Mouse (Mus musculus) heart, postnatal 0 days (tissue): ENCODE results near the gene Ano6. TPM values are rescaled to one million over a fixed set of nuclear protein-coding genes. Genes with fewer than 3 reads are reported as not detected.
A peak's percentile ranks its signal among the peaks of the same experiment; 100 is the strongest.

Experiments used
- ATAC-seq: fragments of 200-750 bp; cut with Nextera tagmentation; 2 replicates; pipeline ENCODE4 v1.8.0; 2017; ENCODE audit warnings: low read depth, moderate number of reproducible peaks, moderate library complexity; ENCODE audit not compliant: insufficient read depth
- DNase-seq: peaks from one replicate; pipeline ENCODE4 v3.0.0-alpha.2; 2016; ENCODE audit warnings: low spot score
- H3K27ac ChIP-seq: fragments of 300-500 bp; sonication (generic); 2 replicates; pipeline ENCODE4 v1.5.1; 2014; ENCODE audit warnings: low read depth, mild to moderate bottlenecking
- H3K27me3 ChIP-seq: fragments of 300-500 bp; sonication (generic); 2 replicates; pipeline ENCODE4 v1.6.1; 2014; ENCODE audit warnings: low read length, mixed read lengths; ENCODE audit not compliant: control insufficient read depth, insufficient read depth
- H3K36me3 ChIP-seq: fragments of 300-500 bp; sonication (generic); replicated peaks from 2 replicates; pipeline ENCODE4 v1.6.1; 2014; ENCODE audit warnings: low read length, mixed read lengths; ENCODE audit not compliant: control insufficient read depth, insufficient read depth
- H3K4me1 ChIP-seq: fragments of 300-500 bp; sonication (generic); 2 replicates; pipeline ENCODE4 v1.6.1; 2014; ENCODE audit warnings: antibody characterized with exemption; ENCODE audit not compliant: control insufficient read depth, insufficient read depth
- H3K4me2 ChIP-seq: fragments of 300-500 bp; sonication (generic); 2 replicates; pipeline ENCODE4 v1.6.1; 2014; ENCODE audit warnings: low read depth, mild to moderate bottlenecking, low read length, moderate library complexity
- H3K4me3 ChIP-seq: fragments of 300-500 bp; sonication (generic); 2 replicates; pipeline ENCODE4 v1.5.1; 2014; ENCODE audit warnings: low read depth, low read length
- H3K9ac ChIP-seq: fragments of 300-500 bp; sonication (generic); replicated peaks from 2 replicates; pipeline ENCODE4 v1.6.1; 2014; ENCODE audit warnings: low read depth, low read length, mixed read lengths
- H3K9me3 ChIP-seq: fragments of 300-500 bp; sonication (generic); replicated peaks from 2 replicates; pipeline ENCODE4 v1.6.1; 2016; ENCODE audit warnings: low read length; ENCODE audit not compliant: control insufficient read depth
- CTCF ChIP-seq: IDR thresholded peaks from 2 replicates; pipeline ENCODE4 v1.5.1; 2016; ENCODE audit warnings: antibody characterized with exemption, control low read depth, low read depth
- EP300 ChIP-seq: IDR thresholded peaks from 2 replicates; pipeline ENCODE4 v1.6.1; 2016; ENCODE audit warnings: antibody characterized with exemption, low read depth
- WGBS: fragments of 180-500 bp; shearing (Covaris S2); extraction: QIAGEN DNeasy Blood & Tissue Kit; methylation state at CpG from one replicate; pipeline ENCODE4 v1.1.7; 2014; 5-methylcytosine and 5-hydroxymethylcytosine counted together
- polyA plus RNA-seq: library from polyadenylated mRNA; unstranded; fragments of >200 nt; fragmentation: Nextera tagmentation; extraction: Ambion mirVana; gene quantifications from 2 replicates; pipeline ENCODE4 v1.2.1, GENCODE M21; 2015
- total RNA-seq: library from RNA; depleted of rRNA; stranded (reverse); fragments of >200 nt; gene quantifications from 2 replicates; pipeline ENCODE4 v1.2.3, GENCODE M21; 2014; ENCODE audit warnings: low replicate concordance; rRNA removed

The Ano6 gene
- total RNA-seq = 26.5 and 37.0 TPM in 2 replicates
- polyA plus RNA-seq = 13.5 and 14.2 TPM in 2 replicates

- DNase-seq (peak; percentile 92), ATAC-seq (peak; percentile 95)
- WGBS = under 1% methylated on average over 51 of the region's 51 CpGs
- Histone ChIP-seq H3K9me3 (no peaks in the 10 kb centered on the region), H3K9ac (peak within 1 kb of the TSS; percentile 89), H3K36me3 (no peaks in the 10 kb centered on the region), H3K27ac (peak within 1 kb of the TSS; percentile 84), H3K4me3 (peak within 1 kb of the TSS; percentile 85), H3K27me3 (no peaks in the 10 kb centered on the region), H3K4me1 (peaks cover 14% of the 10 kb centered on the region; the same call in 1 of the 2 replicates), H3K4me2 (peak within 1 kb of the TSS; percentile 79)
- TF ChIP-seq CTCF (no peak; the same call in 1 of the 2 replicates), EP300 (no peak)
These were observed at the start of gene Ano6 for GRCm38 (mm10) chr15:95790529-95791071. TSS of gene Ano6 (plus strand) at chr15:95790843.

- Histone ChIP-seq H3K9ac (no peak overlapping the region), H3K27me3 (no peaks in the 10 kb centered on the region; the same call in 1 of the 2 replicates), H3K27ac (no peak overlapping the region), H3K9me3 (no peaks in the 10 kb centered on the region), H3K4me3 (no peak overlapping the region), H3K36me3 (no peaks in the 10 kb centered on the region), H3K4me1 (no peaks in the 10 kb centered on the region), H3K4me2 (no peak overlapping the region)
- TF ChIP-seq EP300 = no peak
- no peak for TF ChIP-seq CTCF
- ATAC-seq (no peak), DNase-seq (no peak)
- 71% methylated on average over 6 of the region's 6 CpGs for WGBS
These were observed 47.7 kb upstream of the Ano6 start for GRCm38 (mm10) chr15:95742955-95743354.

- TF ChIP-seq EP300 = no peak
- TF ChIP-seq CTCF = no peak
- DNase-seq (no peak), ATAC-seq (no peak)
- Histone ChIP-seq H3K9me3 (no peaks in the 10 kb centered on the region), H3K36me3 (no peaks in the 10 kb centered on the region), H3K27me3 (no peaks in the 10 kb centered on the region; the same call in 1 of the 2 replicates), H3K4me2 (no peak overlapping the region), H3K27ac (no peak overlapping the region), H3K9ac (no peak overlapping the region), H3K4me1 (no peaks in the 10 kb centered on the region), H3K4me3 (no peak overlapping the region)
- WGBS = 59% methylated on average over 2 of the region's 2 CpGs
These were observed 46.8 kb upstream of the Ano6 start for GRCm38 (mm10) chr15:95743856-95744255.

GRCm38 (mm10) chr15:95745346-95746106, 45.1 kb upstream of the Ano6 start:
- ATAC-seq (no peak), DNase-seq (no peak)
- Histone ChIP-seq H3K4me1 (no peaks in the 10 kb centered on the region), H3K9me3 (no peaks in the 10 kb centered on the region), H3K4me3 (no peak overlapping the region), H3K9ac (no peak overlapping the region), H3K36me3 (no peaks in the 10 kb centered on the region), H3K27me3 (no peaks in the 10 kb centered on the region; the same call in 1 of the 2 replicates), H3K27ac (no peak overlapping the region), H3K4me2 (no peak overlapping the region)
- TF ChIP-seq EP300 = no peak
- WGBS = 69% methylated on average over 10 of the region's 11 CpGs

DNA sequence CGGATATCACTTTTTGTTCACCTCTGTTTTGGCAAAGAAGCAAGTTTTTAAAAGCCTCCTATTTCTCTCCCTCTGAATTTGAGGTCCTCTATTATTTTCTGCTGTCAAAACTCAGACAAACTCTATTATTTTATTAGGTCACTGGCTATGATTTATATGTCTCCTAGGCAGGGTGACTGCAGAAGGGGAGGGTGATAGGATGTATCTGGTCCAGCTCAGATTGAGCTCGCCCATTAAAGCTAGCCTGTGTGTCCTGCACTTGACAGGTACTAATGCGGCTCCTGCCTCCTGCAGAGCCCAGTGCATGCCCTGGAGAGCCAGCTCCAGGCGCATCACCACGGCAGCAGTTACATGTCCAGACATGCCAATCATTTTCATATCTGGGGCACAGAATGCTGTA, 44.1 kb upstream of the Ano6 start:
- DNase-seq (no peak), ATAC-seq (no peak)
- Histone ChIP-seq H3K9me3 (no peaks in the 10 kb centered on the region), H3K4me2 (no peak overlapping the region), H3K4me1 (no peaks in the 10 kb centered on the region), H3K9ac (no peak overlapping the region), H3K4me3 (no peak overlapping the region), H3K36me3 (no peaks in the 10 kb centered on the region), H3K27me3 (no peaks in the 10 kb centered on the region; the same call in 1 of the 2 replicates), H3K27ac (no peak overlapping the region)
- 60% methylated on average over 5 of the region's 5 CpGs for WGBS
- TF ChIP-seq CTCF (no peak), EP300 (no peak)
